In genomic region chrX:139799953-139800352, GRCm38 (mm10) we compare ENCODE assay signal across 37 mouse cellular contexts. TPM values are rescaled to one million over a fixed set of nuclear protein-coding genes. Genes with fewer than 3 reads are reported as not detected.
"Had no signal": no experiment of that assay in that cellular context is flagged by ENCODE, and none has a peak within 500 bp of the region (broad histone marks: within the 10 kb centered on the region; RNA-seq: fewer than 3 reads in every experiment).

No protein-coding gene starts in this region.

- H3K9ac ChIP-seq: forebrain, embryonic 15.5 days; forebrain, postnatal 0 days; heart, embryonic 13.5 days; heart, embryonic 15.5 days; hindbrain, embryonic 14.5 days; limb, embryonic 12.5 days; liver, embryonic 13.5 days; liver, embryonic 15.5 days; liver, postnatal 0 days had no signal

- ATAC-seq: forebrain, embryonic 15.5 days; forebrain, postnatal 0 days; hindbrain, embryonic 16.5 days; inflammation-experienced regulatory T-cells, adult 6 months; liver, postnatal 0 days had no signal

- H3K36me3 ChIP-seq: forebrain, embryonic 15.5 days; heart, embryonic 13.5 days; heart, embryonic 15.5 days; limb, embryonic 10.5 days; limb, embryonic 12.5 days; liver, embryonic 13.5 days; liver, embryonic 15.5 days had no signal

- DNase-seq: forebrain, postnatal 0 days; gastrocnemius, postnatal 14 days; gastrocnemius, postnatal 36 days; heart, adult 11 months; heart, adult 2 months; heart, postnatal 14 days; heart, postnatal 36 days; kidney, adult 11 months; layer of hippocampus, adult 9-11 months; layer of hippocampus, postnatal 36 days; liver; liver, embryonic 13.5 days; liver, postnatal 0 days had no signal

- H3K4me1 ChIP-seq: forebrain, embryonic 15.5 days; heart, embryonic 13.5 days; heart, embryonic 15.5 days; limb, embryonic 10.5 days; limb, embryonic 12.5 days; liver, embryonic 13.5 days; liver, embryonic 15.5 days had no signal

- H3K4me2 ChIP-seq: forebrain, embryonic 15.5 days; heart, embryonic 11.5 days; heart, embryonic 13.5 days; heart, embryonic 15.5 days; hindbrain, embryonic 14.5 days; limb, embryonic 12.5 days; liver, embryonic 11.5 days; liver, embryonic 13.5 days; liver, embryonic 15.5 days had no signal

- H3K4me3 ChIP-seq: forebrain, embryonic 15.5 days; heart, adult 2 months; heart, embryonic 13.5 days; heart, embryonic 15.5 days; limb, embryonic 10.5 days; limb, embryonic 12.5 days; liver, embryonic 13.5 days; liver, embryonic 15.5 days had no signal

- H3K27me3 ChIP-seq: forebrain, embryonic 15.5 days; liver, embryonic 13.5 days; liver, embryonic 15.5 days had no signal

- H3K9me3 ChIP-seq: forebrain, embryonic 15.5 days; heart, embryonic 13.5 days; heart, embryonic 15.5 days; limb, embryonic 10.5 days; limb, embryonic 12.5 days; liver, embryonic 13.5 days; liver, embryonic 15.5 days had no signal

- H3K27ac ChIP-seq: forebrain, embryonic 15.5 days; heart, adult 2 months; heart, embryonic 13.5 days; heart, embryonic 15.5 days; hindbrain, embryonic 14.5 days; kidney, postnatal 0 days; limb, embryonic 10.5 days; limb, embryonic 12.5 days; liver, embryonic 13.5 days; liver, embryonic 15.5 days had no signal

RNA-seq across cellular contexts. Expression of gene Cldn2, which starts 0.7 kb away (rescaled TPM):
- total RNA-seq: gastrocnemius, postnatal 36 days; heart, adult 2 months; heart, postnatal 14 days; heart, postnatal 36 days; hematopoietic stem cell, adult 5-6 weeks had no signal
- polyA plus RNA-seq: heart, embryonic 11.5 days; heart, postnatal 0 days; inflammation-experienced regulatory T-cells, adult 6 months; limb, embryonic 10.5 days; limb, embryonic 12.5 days had no signal

RNA-seq across cellular contexts. Expression of gene Ripply1, which starts 17.8 kb away (rescaled TPM):
- total RNA-seq: forebrain, postnatal 0 days; gastrocnemius, adult 18-20 months; gastrocnemius, adult 8-10 months; gastrocnemius, postnatal 36 days; heart, adult 2 months; heart, postnatal 14 days; heart, postnatal 36 days; hematopoietic stem cell, adult 5-6 weeks; layer of hippocampus, adult 18-20 months; layer of hippocampus, adult 8-10 months; layer of hippocampus, postnatal 14 days; layer of hippocampus, postnatal 36 days; left cerebral cortex, adult 18-20 months; left cerebral cortex, adult 8-10 months; left cerebral cortex, postnatal 10 days; left cerebral cortex, postnatal 36 days had no signal
- polyA plus RNA-seq: forebrain, embryonic 15.5 days; forebrain, postnatal 0 days; heart, adult 2 months; heart, embryonic 11.5 days; heart, embryonic 13.5 days; heart, embryonic 15.5 days; heart, postnatal 0 days; hindbrain, embryonic 11.5 days; hindbrain, embryonic 14.5 days; hindbrain, embryonic 16.5 days; inflammation-experienced regulatory T-cells, adult 6 months; kidney, postnatal 0 days; limb, embryonic 10.5 days; limb, embryonic 12.5 days; liver, embryonic 11.5 days; liver, embryonic 13.5 days; liver, embryonic 15.5 days; liver, postnatal 0 days had no signal
